Comparison of ENCODE assay signal across 9 mouse cellular contexts in genomic region chr2:52590340-52590969, GRCm38 (mm10).
DNase-seq lines count a peak whose midpoint lies in the region; ATAC-seq lines count a peak whose summit lies in the region.
"Had no signal": no experiment of that assay in that cellular context is flagged by ENCODE, and none has a peak within 500 bp of the region (broad histone marks: within the 10 kb centered on the region; RNA-seq: fewer than 3 reads in every experiment).

No protein-coding gene starts in this region.

- no peak overlapping the region for H3K4me2 ChIP-seq in lung, embryonic 15.5 days
- peak overlapping the region; percentile 31 for H3K4me2 ChIP-seq in limb, embryonic 12.5 days

- no peak overlapping the region for H3K4me3 ChIP-seq in lung, embryonic 15.5 days
- no peak overlapping the region for H3K4me3 ChIP-seq in limb, embryonic 12.5 days (replicated peaks)

- peaks cover 10% of the 10 kb centered on the region; the same call in 1 of the 2 replicates for H3K4me1 ChIP-seq in lung, embryonic 15.5 days
- peaks cover 33% of the 10 kb centered on the region for H3K4me1 ChIP-seq in limb, embryonic 12.5 days (replicated peaks)

- H3K9me3 ChIP-seq in lung, embryonic 15.5 days = no peaks in the 10 kb centered on the region
- no peaks in the 10 kb centered on the region for H3K9me3 ChIP-seq in limb, embryonic 12.5 days

- no peak for ATAC-seq in lung, embryonic 15.5 days (ENCODE audit: borderline replicate concordance, extremely low read depth, low FRiP score, low TSS enrichment)
- ATAC-seq in limb, embryonic 12.5 days (ENCODE audit: insufficient number of reproducible peaks, insufficient read depth, low FRiP score, low TSS enrichment, low read depth) = no peak

- H3K36me3 ChIP-seq in lung, embryonic 15.5 days = no peaks in the 10 kb centered on the region
- H3K36me3 ChIP-seq in limb, embryonic 12.5 days = no peaks in the 10 kb centered on the region

- H3K27me3 ChIP-seq in lung, embryonic 15.5 days = no peaks in the 10 kb centered on the region
- no peaks in the 10 kb centered on the region for H3K27me3 ChIP-seq in limb, embryonic 12.5 days

- no peak overlapping the region for H3K27ac ChIP-seq in lung, embryonic 15.5 days
- peak overlapping the region; percentile 12; the same call in 1 of the 2 replicates for H3K27ac ChIP-seq in limb, embryonic 12.5 days
- H3K27ac ChIP-seq: kidney, postnatal 0 days had no signal

- DNase-seq in frontal cortex, adult 2 months (ENCODE audit: extremely low spot score in 1 of 2, low spot score in 1 of 2) = peak; percentile 11 to 35
- no peak for DNase-seq in frontal cortex, postnatal 14 days (ENCODE audit: low spot score in 2 of 2)
- no peak for DNase-seq in lung, adult 18-20 months
- DNase-seq in right cerebral cortex, postnatal 10 days (ENCODE audit: low spot score in 2 of 2) = peak; percentile 35 to 48
- no peak for DNase-seq in testis, postnatal 10 days (ENCODE audit: low spot score)
- no peak for DNase-seq in thymus, postnatal 10 days (ENCODE audit: low spot score in 2 of 2)

- 0 out of 2 replicates have a peak overlapping the region, but pooled peaks have one; percentile 2 for H3K9ac ChIP-seq in lung, embryonic 15.5 days
- H3K9ac ChIP-seq in limb, embryonic 12.5 days (replicated peaks) = 0 out of 2 replicates have a peak overlapping the region, but pooled peaks have one; percentile 18

- 66% methylated on average over 7 of the region's 7 CpGs for WGBS in lung, embryonic 15.5 days
- whole genome bisulfite sequencing in limb, embryonic 12.5 days = 35% methylated on average over 7 of the region's 7 CpGs

Comparison
In these comparisons a context has a peak if more than half of its experiments do, and no peak if none do; other contexts are left out.
1. DNase-seq: peak in frontal cortex, adult 2 months (2 of 2) and right cerebral cortex, postnatal 10 days (2 of 2); none in frontal cortex, postnatal 14 days (0 of 2), lung, adult 18-20 months (0 of 2), testis, postnatal 10 days (single experiment) and thymus, postnatal 10 days (0 of 2).